Mouse (Mus musculus) thymus, adult 2 months (tissue): ENCODE results near the gene Stx8.

ENCODE experiments used
- CTCF ChIP-seq: fragments of 200-500 bp; IDR thresholded peaks from 2 replicates; pipeline ENCODE4 v1.5.1; 2012; ENCODE audit warnings: mild to moderate bottlenecking, control low read depth, low read length, moderate library complexity, borderline replicate concordance; ENCODE audit not compliant: control insufficient read depth, poor library complexity, insufficient read depth; ENCODE audit errors: extremely low read depth
- POLR2A ChIP-seq: fragments of 200-500 bp; IDR thresholded peaks from 2 replicates; pipeline ENCODE4 v1.6.1; 2012; ENCODE audit warnings: mild to moderate bottlenecking, low read length, control low read depth, moderate library complexity; ENCODE audit not compliant: control insufficient read depth, poor library complexity, insufficient read depth; ENCODE audit errors: extremely low read depth

DNA sequence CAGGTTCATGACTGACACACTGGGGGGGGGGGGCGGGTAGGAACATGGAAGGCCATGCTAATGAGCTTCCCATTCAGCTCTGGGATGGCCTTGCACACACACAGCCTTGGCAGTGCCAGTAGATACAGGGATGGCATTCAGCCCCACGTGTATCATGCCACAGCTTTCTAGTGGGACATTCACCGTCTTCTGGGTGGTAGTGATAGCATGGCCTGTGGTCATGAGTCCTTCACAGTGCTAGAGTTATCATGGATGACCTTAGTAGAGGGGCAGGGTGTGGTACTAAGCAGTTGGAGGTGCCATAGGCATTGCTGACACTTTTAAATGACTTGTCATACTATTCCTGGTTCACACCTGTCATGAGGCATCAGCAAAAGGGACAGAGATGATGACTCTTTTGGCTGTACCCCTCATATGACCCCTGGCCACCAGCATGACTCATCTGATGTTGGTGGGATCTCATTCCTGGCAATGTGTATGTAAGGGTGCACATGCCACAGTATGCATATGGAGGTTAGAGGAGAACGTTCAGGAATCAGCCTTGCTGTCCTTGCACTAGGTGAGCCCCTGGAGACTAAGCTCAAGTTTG is 69.4 kb downstream of the Stx8 start:
- TF ChIP-seq CTCF (no peak), POLR2A (no peak)
